Mouse (Mus musculus): ENCODE measurements at regions not wholly inside any gene's neighbourhood (a gene's known extent, or its start where the extent isn't known, plus 50 kb on each side); places are given as distances from the start of the nearest gene placed in this dataset.

DNA sequence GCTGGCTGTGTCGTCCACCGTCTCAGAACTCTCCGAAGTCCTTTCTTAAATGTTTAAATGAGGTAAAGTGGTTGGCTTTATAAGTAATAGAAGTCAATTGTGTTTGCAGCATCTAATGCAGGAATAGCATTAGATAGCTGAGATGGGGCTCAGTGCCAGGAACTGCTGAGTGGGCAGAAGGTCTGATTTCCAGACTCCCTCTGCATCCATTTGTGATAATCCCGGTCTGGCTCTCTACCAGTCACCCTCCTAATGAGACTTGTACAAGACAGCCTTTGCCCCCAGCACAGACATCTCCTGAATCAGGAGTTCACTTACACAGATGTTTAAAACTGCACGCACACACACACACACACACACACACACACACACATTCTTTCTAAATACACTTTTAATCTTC lies 489.5 kb downstream of the Dhx35 start:
- H3K9me3 ChIP-seq (replicated peaks; ENCODE audit: low read length): no peaks in the 10 kb centered on the region
- in situ Hi-C loops (cut with MboI; ENCODE audit: low pct_ligation_motif_present, low pct_unique_long_range_greater_than_20kb, low sequenced_read_pairs) (no loop called here), dilution Hi-C loops (cut with MboI; ENCODE audit: extremely low pct_ligation_motif_present, extremely low pct_unique_long_range_greater_than_20kb, low sequenced_read_pairs) (no loop called here)
- no peak for TF ChIP-seq JUND (conservative IDR thresholded peaks at IDR 0.05; ENCODE audit: low read depth, low read length)
- no peak for TF ChIP-seq RCOR1 (conservative IDR thresholded peaks at IDR 0.05; ENCODE audit: low read depth, low read length)
- no peak for TF ChIP-seq JUN (IDR thresholded peaks at IDR 0.05; ENCODE audit: insufficient read depth, low read depth, low read length)
- no peak overlapping the region for H3K4me2 ChIP-seq (ENCODE audit: insufficient read depth, low read depth, poor library complexity, severe bottlenecking)
- no peaks in the 10 kb centered on the region for H3K36me3 ChIP-seq (replicated peaks in 1 of 2; ENCODE audit: control insufficient read depth in 1 of 2, insufficient read depth in 1 of 2, low read length in 1 of 2)
- no peaks in the 10 kb centered on the region for H3K27me3 ChIP-seq (replicated peaks)
- H3K9ac ChIP-seq (ENCODE audit: insufficient read depth, low read depth): no peak overlapping the region
- DNase-seq (ENCODE audit: extremely low read depth): no peak
- H3K27ac ChIP-seq (ENCODE audit: insufficient read depth, low read depth): no peak overlapping the region
- no peaks in the 10 kb centered on the region for H3K4me1 ChIP-seq (ENCODE audit: control insufficient read depth in 1 of 2, insufficient read depth in 2 of 2)
- H3K4me3 ChIP-seq (replicated peaks in 1 of 3; ENCODE audit: low read depth in 2 of 3, low read length in 2 of 3, poor library complexity in 1 of 3): no peak overlapping the region
- no peaks in the 10 kb centered on the region for H3K79me2 ChIP-seq (replicated peaks; ENCODE audit: control insufficient read depth, extremely low read depth, insufficient read depth, poor library complexity, severe bottlenecking)

DNA sequence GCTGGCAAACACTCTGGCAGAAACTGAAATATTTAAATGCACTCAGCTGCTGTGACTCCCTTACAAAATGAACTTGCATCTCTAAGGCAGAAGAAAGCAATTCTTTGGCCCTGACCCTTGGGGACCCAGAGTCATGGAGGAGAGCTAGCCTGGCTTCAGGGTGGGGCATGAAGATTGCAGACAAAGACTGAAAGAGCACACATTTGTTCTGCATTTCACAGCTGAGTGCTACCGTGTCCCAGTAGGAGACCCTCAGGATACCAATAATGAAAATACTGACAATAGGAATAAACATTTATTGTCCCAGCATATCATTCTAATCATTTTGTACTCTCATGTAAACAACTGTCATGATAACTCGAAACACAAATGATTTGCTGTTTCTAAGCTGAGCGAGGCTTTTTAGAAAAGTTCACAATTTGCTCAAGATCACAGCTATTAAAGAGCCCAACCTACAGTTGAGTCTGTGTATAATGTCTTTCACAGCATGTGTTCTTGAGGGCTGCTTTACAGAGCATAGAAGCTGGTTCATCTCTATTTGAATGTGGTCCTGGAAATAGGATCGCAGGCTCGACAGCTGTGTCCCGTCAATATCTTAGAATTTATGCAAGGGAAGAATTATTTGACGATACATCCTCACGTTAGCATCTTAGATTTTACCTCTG lies 490.1 kb downstream of the Dhx35 start:
- no peak for DNase-seq (ENCODE audit: extremely low read depth)
- Histone ChIP-seq H3K9ac (ENCODE audit: insufficient read depth, low read depth) (no peak overlapping the region), H3K4me1 (ENCODE audit: control insufficient read depth in 1 of 2, insufficient read depth in 2 of 2) (no peaks in the 10 kb centered on the region), H3K27ac (ENCODE audit: insufficient read depth, low read depth) (no peak overlapping the region), H3K4me3 (replicated peaks in 1 of 3; ENCODE audit: low read depth in 2 of 3, low read length in 2 of 3, poor library complexity in 1 of 3) (no peak overlapping the region), H3K79me2 (replicated peaks; ENCODE audit: control insufficient read depth, extremely low read depth, insufficient read depth, poor library complexity, severe bottlenecking) (no peaks in the 10 kb centered on the region), H3K4me2 (ENCODE audit: insufficient read depth, low read depth, poor library complexity, severe bottlenecking) (no peak overlapping the region), H3K36me3 (replicated peaks in 1 of 2; ENCODE audit: control insufficient read depth in 1 of 2, insufficient read depth in 1 of 2, low read length in 1 of 2) (no peaks in the 10 kb centered on the region), H3K27me3 (replicated peaks) (no peaks in the 10 kb centered on the region), H3K9me3 (replicated peaks; ENCODE audit: low read length) (no peaks in the 10 kb centered on the region)
- dilution Hi-C loops (cut with MboI; ENCODE audit: extremely low pct_ligation_motif_present, extremely low pct_unique_long_range_greater_than_20kb, low sequenced_read_pairs) (no loop called here), in situ Hi-C loops (cut with MboI; ENCODE audit: low pct_ligation_motif_present, low pct_unique_long_range_greater_than_20kb, low sequenced_read_pairs) (no loop called here)
- TF ChIP-seq RCOR1 (conservative IDR thresholded peaks at IDR 0.05; ENCODE audit: low read depth, low read length) (no peak), CHD1 (IDR thresholded peaks at IDR 0.05; ENCODE audit: low read depth, low read length) (no peak), SMC3 (IDR thresholded peaks at IDR 0.05; ENCODE audit: low read depth, low read length) (no peak), MXI1 (IDR thresholded peaks at IDR 0.05; ENCODE audit: low read depth, low read length) (no peak), KAT2A (IDR thresholded peaks at IDR 0.05; ENCODE audit: insufficient replicate concordance, low read length) (no peak), E2F4 (IDR thresholded peaks at IDR 0.05; ENCODE audit: insufficient replicate concordance, low read depth, low read length) (no peak), TBP (conservative IDR thresholded peaks at IDR 0.05; ENCODE audit: low read depth, low read length) (no peak), JUN (IDR thresholded peaks at IDR 0.05; ENCODE audit: insufficient read depth, low read depth, low read length) (no peak), ELF1 (IDR thresholded peaks at IDR 0.05; ENCODE audit: low read depth, low read length) (no peak), JUND (conservative IDR thresholded peaks at IDR 0.05; ENCODE audit: low read depth, low read length) (no peak), UBTF (IDR thresholded peaks at IDR 0.05; ENCODE audit: low read depth, low read length) (no peak), MEF2A (IDR thresholded peaks at IDR 0.05; ENCODE audit: borderline replicate concordance, low read depth, low read length) (no peak), PAX5 (IDR thresholded peaks at IDR 0.05; ENCODE audit: low read length) (no peak), MAZ (IDR thresholded peaks at IDR 0.05; ENCODE audit: low read depth, low read length) (no peak)
